Mouse (Mus musculus): ENCODE measurements at regions not wholly inside any gene's neighbourhood (a gene's known extent, or its start where the extent isn't known, plus 50 kb on each side); places are given as distances from the start of the nearest gene placed in this dataset.

DNA sequence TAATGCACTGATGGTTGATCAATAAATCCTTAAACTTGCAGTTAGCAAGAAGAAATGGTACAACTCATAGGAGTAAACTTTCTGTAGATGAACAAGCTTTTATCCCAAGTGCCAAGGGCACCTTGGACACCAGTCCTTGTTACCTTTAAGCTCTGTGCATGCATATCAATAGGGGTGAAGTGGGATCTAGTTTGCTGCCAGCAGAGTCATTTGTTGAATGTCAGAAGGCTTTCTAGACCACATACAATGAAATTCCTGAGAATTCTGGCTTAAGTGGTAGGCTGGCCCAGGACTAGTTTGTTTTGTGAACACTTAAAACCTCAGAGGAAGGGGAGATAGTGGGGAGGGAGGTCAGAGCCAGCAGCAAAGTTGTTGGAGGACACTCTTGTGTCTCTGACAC lies 437.9 kb upstream of the 4930412O13Rik start:
- ATAC-seq = no peak

DNA sequence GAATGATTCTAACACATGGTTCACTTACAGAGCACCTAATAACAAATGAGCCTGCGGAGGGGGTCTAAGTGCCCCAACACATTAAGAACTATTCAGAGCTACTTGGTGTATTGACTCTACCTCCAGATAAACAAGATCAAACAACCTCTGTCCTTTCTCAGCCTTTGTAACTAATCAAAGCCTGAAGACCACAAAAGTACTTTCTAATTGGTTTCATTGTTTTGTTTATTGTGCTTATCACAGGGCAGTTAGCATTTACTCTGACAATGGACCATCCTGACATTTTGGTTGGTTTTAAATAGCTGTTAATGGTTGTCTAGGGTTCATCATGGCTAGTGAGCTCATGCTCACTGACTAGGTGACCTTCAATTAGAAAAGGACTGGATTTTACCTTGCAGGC lies 435.2 kb upstream of the 4930412O13Rik start:
- no peak for ATAC-seq

DNA sequence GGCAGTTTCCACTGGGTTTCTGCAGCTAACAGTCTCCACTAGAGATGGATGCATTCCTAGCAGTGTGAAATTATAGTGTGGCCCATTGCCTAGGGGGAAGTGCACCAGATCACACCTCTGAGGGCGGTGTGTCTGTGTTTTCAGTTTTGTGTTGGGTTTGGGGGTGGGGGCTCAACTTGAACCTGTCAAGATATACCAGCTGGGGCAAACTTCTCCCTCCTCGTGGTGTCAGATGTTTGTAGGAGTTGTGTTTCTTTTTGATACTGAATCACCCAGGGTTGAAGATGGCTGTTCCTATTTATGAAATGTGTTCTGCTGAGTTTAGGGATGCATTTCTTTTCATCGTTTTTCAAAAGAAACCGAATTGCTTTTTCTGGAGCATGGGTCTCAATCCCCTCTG lies 416.6 kb upstream of the 4930412O13Rik start:
- ATAC-seq = no peak

DNA sequence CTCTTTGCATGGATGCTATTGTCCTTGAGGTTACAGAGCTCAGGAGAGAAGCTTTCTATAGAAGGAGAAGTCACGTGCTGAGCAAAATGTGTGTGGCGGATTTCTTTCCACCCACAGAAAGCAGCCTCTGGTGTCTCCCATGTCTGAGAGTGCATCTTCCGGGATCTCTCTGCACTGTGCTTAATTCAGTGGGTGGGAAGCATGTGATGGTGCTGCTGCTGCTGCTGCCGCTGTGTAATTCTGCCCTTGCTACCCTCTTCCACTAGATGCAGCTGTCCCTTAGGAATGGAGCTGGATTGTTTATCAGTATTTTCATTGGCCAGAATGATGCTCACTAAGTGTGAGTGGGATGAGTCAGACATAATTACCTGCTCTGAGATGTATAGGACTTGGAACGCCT lies 416.2 kb upstream of the 4930412O13Rik start:
- no peak for ATAC-seq

DNA sequence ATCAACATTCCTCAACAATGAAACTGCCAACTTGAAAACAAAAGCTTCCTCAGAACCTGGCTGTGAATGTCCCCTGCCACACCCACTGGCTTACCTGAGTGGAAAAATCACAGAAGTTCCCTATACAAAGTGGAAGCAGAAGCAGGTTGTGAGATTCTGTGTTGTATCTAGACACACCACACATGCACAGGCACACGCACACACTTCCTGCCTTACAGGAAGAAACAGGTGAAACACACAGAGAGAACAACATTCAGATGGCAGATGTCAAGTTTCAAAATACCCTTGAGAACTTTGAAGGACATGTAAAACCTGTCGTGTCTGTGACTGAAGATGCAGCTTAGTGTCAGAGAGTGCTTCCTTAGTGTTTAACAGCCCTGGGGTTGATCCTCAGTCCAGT lies 413.5 kb upstream of the 4930412O13Rik start:
- ATAC-seq = peak; percentile 71

DNA sequence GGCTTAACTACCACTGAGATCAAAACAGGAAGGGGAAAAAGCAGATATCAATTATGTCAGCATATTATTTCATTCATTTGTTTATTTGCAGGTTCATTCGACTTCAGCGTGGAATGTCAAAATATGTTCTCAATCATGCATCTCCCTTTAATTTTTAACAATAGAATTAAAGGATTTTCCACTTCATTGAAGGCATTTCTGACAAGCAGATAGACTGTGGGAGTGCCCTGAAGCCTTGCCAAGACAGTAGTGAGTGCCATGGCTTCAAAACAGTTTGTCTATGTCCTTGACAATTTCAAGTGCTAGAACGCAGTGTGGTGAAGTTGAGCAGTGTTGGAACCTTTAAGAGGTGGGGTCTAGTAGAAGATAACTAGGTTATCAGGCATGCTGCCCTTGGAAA lies 412.4 kb upstream of the 4930412O13Rik start:
- ATAC-seq = no peak

DNA sequence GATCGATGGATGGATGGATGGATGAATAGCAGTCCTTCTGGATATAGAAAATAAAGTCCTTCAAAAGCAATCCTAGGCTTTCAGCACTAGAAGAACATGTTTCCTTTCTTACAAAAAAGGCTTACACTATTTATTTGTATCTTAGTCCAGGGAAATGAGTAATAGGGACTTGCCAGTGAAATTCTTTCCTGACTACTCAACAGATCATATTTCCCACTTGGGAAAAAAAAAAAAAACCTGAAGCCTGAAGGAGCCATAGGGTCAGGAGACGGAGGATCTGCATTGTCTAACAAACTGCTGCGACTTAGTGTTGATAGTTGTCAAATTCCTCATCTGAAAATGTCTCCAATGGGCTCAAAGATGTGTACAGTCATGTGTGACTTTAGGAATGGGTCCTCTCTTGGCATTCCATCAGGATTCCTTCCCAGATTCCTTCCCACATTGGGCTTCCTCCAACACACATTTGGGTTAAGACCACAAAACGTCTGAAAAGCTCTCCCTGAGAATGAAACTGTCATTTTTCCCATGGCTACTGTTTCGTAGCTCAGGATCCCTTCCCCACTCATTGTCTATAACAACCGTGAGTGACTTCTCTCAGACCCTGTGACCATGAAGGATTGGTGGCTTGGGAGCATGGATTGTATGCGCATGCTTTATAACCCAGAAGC lies 399.2 kb upstream of the 4930412O13Rik start:
- no peak for ATAC-seq

DNA sequence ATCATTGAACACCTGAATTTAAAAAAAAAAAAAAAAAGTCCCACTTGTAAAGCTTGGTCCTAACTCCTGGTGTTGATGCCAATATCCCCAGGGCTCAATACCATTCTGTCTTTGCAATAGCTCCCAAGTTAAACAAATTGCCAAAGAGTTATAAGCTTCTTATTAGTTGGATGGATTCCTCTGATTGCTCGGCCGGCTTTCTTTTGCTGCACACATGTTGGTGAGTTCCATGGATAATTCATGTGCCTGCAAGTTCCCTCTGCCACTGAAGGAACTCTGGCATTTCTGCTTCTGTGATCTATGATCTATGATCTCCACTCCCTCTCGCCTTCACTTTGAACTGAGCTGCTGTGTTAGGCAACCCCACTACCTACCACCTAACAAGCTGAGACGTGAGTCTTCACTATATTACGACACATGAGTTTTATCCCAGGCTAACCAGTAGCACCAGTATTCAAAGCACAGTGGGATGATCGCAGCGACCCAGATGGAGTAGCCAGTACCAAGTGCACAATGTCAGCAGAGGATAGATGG lies 393.6 kb upstream of the 4930412O13Rik start:
- no peak for ATAC-seq

DNA sequence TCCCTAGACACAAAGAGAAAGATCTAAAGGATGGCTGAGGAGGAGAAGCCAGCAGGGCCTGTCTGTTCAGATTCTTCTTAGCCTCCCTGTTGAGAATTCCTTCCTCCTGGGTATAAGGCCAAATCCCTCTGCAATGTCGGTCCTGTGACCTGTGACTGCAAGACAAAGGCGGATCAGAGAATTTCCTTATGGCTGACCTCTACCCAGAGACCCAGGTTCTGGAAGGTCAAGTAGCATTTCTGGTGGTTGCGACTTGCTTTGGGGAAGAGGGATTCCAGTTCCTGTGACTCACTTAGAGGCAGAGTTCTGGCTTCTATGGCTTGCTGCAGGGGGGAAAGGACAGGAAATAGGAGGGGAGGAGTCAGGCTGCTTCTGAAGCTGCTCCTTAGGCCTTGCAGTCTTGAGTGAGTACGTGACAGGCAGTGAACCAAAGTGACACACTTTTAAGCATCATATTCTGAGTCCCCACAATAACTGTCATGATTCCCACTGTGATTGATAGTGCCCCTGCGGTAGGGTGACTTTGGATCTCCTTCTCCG lies 387.4 kb upstream of the 4930412O13Rik start:
- ATAC-seq = peak; percentile 98

DNA sequence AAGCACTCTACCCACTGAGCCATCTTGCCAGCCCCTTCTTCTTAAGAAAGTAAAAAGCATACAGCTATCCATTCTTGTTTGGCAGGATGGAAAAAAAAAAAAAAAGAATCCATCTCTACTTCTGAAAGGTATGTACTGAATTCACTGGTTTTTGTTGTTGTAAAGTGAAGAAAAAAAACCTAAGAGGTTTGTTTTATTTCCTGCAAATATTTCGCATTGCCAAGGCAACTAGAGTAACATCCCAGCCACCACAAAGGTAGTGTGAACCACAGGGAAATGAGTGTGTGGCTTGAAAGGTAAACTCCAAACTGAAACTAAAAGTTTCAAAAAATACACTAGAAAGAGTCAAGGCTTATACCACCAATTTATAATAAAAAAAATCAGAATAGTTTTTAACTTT lies 361.0 kb upstream of the 4930412O13Rik start:
- ATAC-seq = peak; percentile 95

DNA sequence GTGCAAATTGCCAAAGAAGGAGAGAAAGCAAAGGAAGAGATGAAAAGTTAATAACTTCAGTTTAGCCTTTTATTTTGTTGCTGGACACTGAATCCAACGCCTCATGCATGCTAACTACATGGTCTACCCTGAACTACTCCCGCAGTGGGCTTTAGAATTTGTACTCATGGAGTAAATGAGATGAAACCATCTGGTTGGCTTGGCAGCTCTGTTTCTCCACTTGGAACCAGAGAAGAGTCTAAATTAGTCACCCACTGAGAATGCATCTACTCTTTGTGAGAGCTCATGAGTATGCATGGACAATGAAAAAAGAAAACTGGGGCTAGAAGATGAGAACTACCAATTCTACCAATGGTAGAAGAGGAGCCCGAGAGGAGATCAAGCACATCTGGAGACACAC lies 355.1 kb upstream of the 4930412O13Rik start:
- ATAC-seq = no peak

DNA sequence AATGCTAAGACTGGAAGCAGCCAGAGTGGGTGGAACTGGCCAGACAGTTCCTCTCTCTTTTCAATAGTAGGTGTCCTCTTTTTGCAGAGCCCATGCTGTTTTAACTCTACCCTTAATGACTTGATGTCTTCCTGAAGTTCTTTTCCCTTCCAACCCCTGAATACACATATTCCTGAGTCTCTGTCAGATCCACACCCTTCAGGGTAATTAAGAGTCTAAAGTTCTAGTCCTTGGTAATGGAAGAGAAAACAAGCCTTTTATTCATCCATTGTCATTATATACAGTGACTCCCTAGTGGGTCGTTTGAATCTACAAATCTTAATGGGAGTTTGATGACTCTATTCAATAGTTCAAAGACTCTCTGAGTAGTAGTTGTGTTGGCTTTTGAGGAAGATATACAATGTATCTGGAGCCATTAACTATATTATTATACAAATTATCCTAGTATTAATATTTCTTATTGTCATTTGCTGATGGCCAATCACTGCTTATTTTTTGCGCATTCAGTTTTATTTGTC lies 345.9 kb upstream of the 4930412O13Rik start:
- ATAC-seq = no peak

DNA sequence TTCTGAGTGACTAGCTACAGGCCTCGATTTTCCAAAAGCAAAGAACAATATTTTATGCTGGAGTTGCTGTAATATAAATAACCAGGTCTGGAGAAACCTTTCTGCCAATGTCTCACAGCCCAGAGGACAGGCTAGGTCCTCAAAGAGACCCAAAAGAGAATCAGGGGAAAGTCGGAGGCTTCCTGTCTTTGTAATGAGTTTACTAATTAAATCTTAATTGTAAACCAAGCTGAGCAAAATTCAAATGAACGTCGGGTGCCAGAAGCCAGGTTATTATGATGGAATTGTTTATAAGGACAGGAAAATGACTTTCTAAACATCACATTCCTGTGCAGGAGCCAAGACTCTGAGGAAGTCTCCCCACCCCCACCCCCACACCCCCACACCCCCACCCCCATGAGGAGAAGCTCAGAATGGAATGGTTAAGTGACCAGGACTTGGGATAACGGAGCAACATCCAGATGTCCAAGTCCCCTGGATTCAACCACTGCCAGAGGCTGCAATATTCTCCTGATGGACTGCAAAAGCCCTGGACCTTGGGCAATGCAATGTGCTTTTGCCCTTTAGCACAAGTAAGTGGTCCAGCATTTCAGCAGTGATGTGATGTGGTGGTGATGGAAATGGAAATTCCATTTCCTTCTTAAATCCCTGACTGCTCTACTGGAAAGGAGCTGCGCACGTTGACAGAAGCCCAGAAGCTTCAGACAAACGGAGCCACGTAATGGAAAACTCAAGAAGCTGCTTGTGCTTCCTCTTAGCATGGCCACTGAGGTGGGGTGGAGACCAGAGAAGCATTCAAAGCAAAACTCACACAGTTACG lies 333.1 kb upstream of the 4930412O13Rik start:
- ATAC-seq = no peak

DNA sequence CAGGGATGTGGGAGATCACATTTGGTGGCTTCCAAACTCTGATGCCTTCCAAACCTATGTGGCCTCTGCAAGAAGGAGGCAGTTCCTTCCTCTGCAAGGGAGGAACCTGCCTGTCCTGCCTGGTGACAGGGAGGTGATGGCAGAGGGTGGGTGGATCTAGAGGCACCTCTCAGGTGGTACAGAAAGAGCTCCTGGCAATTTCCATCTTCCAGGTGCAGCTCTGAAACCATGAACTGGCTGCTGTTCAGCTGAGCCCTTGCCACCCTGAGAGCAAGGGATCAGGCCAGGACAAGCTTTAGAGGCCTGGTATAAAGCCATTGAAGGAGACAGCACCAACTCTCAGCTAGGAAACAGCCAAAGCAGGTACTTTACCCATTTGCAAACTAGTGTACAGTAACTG lies 327.7 kb upstream of the 4930412O13Rik start:
- ATAC-seq = no peak

DNA sequence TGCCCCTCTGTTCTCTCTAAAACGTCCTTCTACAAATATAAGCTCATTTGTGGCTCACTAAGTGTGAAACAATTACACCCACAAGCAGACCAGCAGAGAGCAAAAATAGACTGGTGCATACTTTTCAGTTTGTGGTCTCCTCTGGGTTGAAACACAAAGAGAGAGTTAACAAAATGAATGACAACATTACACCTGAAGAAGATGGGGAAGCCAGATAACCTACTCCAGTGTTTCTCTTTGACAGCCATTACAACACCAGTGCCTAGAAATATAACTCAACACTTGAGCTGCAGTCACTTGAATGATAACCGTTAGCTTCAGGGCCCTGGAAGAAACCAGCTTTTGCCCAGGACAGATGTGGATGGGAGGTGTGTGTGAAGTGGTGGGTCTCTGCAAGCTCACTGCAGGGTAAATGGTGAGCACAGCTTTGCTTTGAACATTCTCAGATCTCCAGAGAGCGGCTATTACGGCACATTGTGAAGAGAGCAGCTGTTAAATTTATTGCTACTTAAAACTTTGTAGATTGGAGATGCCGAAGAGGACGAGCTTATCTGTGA lies 316.5 kb upstream of the 4930412O13Rik start:
- ATAC-seq = no peak

DNA sequence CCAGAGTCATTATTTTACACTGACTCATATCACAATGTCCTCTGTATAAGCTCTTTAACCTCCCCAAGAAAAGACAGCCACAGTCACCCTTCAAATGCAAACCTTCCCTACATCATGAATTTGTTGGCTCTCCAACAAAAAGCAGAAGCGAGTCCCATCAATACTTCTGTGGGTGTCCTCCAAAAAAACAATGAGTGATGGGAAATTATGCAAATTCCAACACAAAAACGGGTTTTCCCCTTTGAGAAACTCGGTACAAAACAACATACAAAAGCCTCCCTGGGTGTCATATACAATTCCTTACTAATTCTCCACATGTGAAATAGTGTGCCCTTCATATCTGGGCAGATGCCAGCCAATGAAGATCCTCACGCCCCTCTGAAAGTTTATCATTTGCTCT lies 311.8 kb upstream of the 4930412O13Rik start:
- peak; percentile 68 for ATAC-seq

DNA sequence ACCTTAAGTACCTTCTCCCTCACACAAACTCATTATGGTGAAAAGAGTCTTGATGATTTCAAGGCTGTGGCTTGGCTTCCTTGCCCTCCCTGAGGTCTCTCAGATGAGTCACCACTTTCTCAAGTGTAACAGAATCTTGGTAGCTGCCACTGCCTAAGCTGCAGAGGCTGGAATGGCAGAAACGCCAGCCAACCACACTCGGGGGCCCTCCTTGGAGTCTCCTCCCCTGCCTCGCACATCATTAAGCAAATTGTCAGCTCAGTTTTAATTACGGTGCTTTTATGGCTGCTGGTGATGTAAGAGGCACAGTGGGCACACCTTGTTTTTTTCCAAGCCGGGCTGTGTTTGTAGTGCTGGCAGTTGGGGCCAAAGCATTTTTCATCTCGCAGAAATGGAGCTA lies 306.9 kb upstream of the 4930412O13Rik start:
- peak; percentile 25 for ATAC-seq

DNA sequence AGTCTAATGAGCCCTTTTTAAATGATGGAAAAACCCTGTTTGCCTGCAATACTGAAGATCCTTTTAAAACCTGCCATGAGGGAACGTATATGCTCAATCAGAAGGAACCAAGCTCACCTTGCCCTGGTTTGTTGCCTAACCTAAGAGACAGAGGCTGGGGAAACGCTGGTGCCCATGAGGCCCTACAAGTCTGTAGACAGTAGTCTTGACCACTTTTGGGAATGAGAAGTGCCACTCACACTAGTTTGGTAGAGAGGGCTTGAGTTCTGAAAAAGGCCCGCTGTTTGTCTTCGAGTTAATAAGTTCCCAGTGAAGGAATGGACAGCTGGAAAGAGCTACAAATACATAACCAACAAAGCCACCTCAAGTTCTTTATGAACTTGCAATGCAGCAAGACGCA lies 306.4 kb upstream of the 4930412O13Rik start:
- ATAC-seq = no peak

DNA sequence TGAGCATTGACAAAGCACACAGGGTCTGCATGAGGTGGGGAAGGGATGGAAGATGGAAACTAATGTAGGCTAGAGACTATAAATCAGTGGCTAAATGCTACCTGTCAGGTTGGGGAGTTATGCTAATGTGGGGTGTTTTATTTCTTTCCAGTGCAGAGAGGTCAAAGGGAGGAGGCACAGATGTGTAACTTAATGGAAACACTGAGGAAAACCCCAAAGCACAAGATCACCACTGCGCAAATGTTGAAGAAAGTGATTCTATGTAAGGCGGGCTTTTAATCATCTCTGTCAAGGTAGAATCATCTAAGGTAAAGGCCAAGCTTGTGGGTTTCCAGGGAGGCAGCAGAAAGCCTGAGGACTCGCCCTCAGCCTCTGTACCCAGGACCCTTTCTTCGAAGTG lies 303.2 kb upstream of the 4930412O13Rik start:
- ATAC-seq = peak; percentile 80

DNA sequence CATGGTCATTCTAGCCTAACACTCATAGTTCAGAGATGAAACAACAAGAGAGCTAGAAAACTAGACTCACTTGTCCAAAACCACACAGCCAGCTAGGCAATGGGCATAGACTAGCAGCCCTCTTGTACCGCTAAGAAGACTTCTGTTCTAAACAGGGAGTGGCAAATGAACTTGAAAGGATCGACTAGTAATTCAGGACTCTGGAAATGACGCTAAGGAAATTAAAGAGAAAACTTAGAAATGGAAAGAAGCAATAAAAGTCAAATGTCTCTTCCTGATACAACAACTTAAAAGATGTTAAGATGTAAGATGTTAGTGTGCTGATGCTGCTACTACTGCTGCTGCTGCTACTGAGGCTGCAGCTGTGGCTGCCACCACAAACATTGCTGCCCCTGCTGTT lies 293.7 kb upstream of the 4930412O13Rik start:
- peak; percentile 48 for ATAC-seq

DNA sequence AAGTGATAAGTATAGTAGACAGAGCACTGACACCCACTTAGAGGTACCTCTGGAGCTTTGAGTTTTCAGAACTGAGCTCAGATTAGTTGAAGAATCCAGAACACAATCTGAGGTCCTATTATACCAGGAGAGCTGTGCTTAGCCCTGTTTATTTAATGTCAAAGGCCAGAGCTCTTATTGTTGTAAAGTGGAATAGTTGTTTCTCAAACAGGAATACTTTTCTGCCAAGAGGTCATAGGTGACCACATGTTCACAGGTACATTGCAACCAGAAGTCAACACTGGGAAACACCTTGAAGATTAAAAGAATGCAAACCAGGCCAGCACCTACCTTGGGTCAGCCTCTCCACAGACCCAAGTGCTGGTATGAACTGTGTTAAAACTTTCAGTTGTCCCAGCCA lies 291.9 kb upstream of the 4930412O13Rik start:
- no peak for ATAC-seq

DNA sequence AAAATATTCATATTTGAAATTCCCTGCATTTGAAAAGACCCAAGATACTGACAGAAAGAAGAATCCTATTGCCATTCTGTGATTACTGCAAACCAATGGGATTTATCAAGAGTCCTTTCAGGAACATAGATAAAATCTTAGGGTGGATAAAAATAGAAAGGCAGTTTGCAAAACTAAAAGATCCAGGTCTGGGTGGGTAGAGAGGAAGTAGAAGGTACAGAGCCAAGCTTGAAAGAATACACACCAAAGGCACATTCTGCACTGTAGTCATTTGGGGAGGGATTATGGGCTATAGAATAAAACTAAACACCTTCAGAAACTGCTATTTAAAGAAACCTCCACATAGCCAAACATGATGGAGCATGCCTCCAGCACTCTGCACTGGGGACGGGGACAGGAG lies 288.5 kb upstream of the 4930412O13Rik start:
- ATAC-seq = no peak

DNA sequence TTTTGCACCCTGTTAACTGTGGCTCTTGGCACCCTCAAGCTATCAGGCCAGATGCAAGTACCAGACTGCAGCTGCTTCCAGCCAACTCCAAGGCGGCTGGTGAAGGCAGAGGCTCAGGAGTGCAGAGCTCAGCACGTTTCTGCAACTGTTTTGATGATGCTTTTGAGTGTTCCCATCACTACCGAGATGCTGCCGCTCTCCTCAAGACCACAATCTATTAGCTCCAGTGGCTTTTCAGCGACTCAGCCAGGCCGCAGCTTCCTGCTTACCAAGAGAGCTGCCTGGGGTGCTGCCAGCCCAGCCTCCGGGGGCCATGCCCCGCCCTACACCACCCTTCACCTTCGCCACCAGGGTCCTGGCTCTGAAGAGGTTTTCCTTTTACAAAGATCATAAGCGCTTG lies 287.1 kb upstream of the 4930412O13Rik start:
- ATAC-seq = peak; percentile 94
